Mouse (Mus musculus) neural tube, embryonic 11.5 days (tissue): ENCODE data around the gene Slc24a4. TPM values are rescaled to one million over a fixed set of nuclear protein-coding genes. Genes with fewer than 3 reads are reported as not detected.

ENCODE experiments used
- ATAC-seq: fragments of 200-750 bp; cut with Nextera tagmentation; 2 replicates; pipeline ENCODE4 v1.8.0; 2017; ENCODE audit warnings: moderate number of reproducible peaks, mild to moderate bottlenecking, moderate TSS enrichment, moderate library complexity; ENCODE audit not compliant: insufficient read depth, low FRiP score, low TSS enrichment
- DNase-seq: peaks from one replicate; pipeline ENCODE4 v3.0.0-alpha.2; 2015; ENCODE audit warnings: low spot score
- H3K27ac ChIP-seq: fragments of 300-500 bp; sonication (generic); 2 replicates; pipeline ENCODE4 v1.5.1; 2014; ENCODE audit warnings: low read depth, mild to moderate bottlenecking, low read length
- H3K27me3 ChIP-seq: fragments of 300-500 bp; sonication (generic); 2 replicates; pipeline ENCODE4 v1.6.1; 2014; ENCODE audit warnings: mild to moderate bottlenecking, low read length, mixed read lengths; ENCODE audit not compliant: control insufficient read depth, insufficient read depth
- H3K36me3 ChIP-seq: fragments of 300-500 bp; sonication (generic); 2 replicates; pipeline ENCODE4 v1.6.1; 2014; ENCODE audit warnings: mild to moderate bottlenecking, low read length, moderate library complexity, mixed read lengths; ENCODE audit not compliant: control insufficient read depth, insufficient read depth
- H3K4me1 ChIP-seq: fragments of 300-500 bp; sonication (generic); 2 replicates; pipeline ENCODE4 v1.6.1; 2014; ENCODE audit warnings: low read length, mixed read lengths; ENCODE audit not compliant: control insufficient read depth, insufficient read depth
- H3K4me2 ChIP-seq: fragments of 300-500 bp; sonication (generic); 2 replicates; pipeline ENCODE4 v1.6.1; 2014; ENCODE audit warnings: low read depth, mild to moderate bottlenecking, moderate library complexity
- H3K4me3 ChIP-seq: fragments of 300-500 bp; sonication (generic); 2 replicates; pipeline ENCODE4 v1.5.1; 2014; ENCODE audit warnings: low read depth, low read length
- H3K9ac ChIP-seq: fragments of 300-500 bp; sonication (generic); 2 replicates; pipeline ENCODE4 v1.6.1; 2014; ENCODE audit warnings: mild to moderate bottlenecking, low read length
- H3K9me3 ChIP-seq: fragments of 300-500 bp; sonication (generic); 2 replicates; pipeline ENCODE4 v1.6.1; 2016; ENCODE audit warnings: low read length; ENCODE audit not compliant: control insufficient read depth
- whole genome bisulfite sequencing: fragments of 180-500 bp; shearing (Covaris S2); extraction: QIAGEN DNeasy Blood & Tissue Kit; methylation state at CpG from one replicate; pipeline ENCODE4 v1.1.7; 2014; 5-methylcytosine and 5-hydroxymethylcytosine counted together
- polyA plus RNA-seq: library from polyadenylated mRNA; unstranded; fragments of >200 nt; fragmentation: Nextera tagmentation; extraction: Ambion mirVana; gene quantifications from 2 replicates; pipeline ENCODE4 v1.2.1, GENCODE M21; 2014

The Slc24a4 gene
- polyA plus RNA-seq, 1 experiment from 2014 or later, result 0.52 TPM

DNA sequence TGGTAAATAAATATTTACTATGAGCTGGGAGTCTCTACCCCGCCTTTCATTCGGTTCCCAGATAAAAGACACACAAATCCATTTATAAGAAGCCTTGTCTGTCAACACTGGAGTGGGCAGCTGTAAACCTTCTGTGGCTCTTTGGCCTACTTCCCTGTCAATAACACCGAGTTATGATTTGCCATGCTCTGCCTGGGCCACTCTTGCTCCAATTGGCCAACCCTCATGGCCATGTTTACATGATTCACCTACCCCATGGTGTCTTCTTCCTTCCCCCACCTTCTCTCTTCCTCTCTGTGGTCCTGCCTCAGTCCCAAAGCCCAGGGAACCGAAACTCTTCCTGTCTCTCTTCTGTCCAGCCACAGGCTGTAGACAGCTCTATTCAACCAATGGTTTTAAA lies 168.4 kb downstream of the Slc24a4 start:
- H3K9ac ChIP-seq, result no peak overlapping the region
- WGBS, result 80% methylated on average over 4 of the region's 4 CpGs
- no peak overlapping the region for H3K27ac ChIP-seq
- no peaks in the 10 kb centered on the region for H3K27me3 ChIP-seq
- no peaks in the 10 kb centered on the region for H3K9me3 ChIP-seq
- no peaks in the 10 kb centered on the region for H3K4me1 ChIP-seq
- H3K4me2 ChIP-seq, result no peak overlapping the region
- no peaks in the 10 kb centered on the region for H3K36me3 ChIP-seq
- ATAC-seq, result no peak
- DNase-seq, result no peak
- H3K4me3 ChIP-seq, result no peak overlapping the region

DNA sequence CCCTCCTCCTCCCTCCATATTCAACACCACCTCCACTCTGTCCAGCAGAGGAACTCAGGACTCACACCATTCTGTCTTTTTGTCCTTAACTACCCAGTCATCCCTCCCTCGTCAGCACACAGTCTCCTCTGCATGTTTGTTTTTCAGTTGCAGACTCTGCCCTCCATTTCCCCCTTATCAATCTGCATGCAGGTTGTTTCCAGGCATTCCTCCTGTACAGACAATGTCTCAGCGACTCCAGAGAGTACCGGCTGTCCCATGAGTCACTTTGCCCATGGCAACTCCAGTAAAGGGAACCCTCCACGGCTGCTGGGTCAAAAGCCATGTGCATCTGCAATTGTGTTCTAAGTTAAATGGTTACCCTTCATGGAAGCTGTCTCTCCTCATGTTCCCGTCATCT lies 170.7 kb downstream of the Slc24a4 start:
- no peak overlapping the region for H3K9ac ChIP-seq
- H3K4me2 ChIP-seq, result no peak overlapping the region
- DNase-seq, result no peak
- H3K27me3 ChIP-seq, result no peaks in the 10 kb centered on the region
- ATAC-seq, result no peak
- WGBS, result 74% methylated on average over 5 of the region's 5 CpGs
- H3K4me3 ChIP-seq, result no peak overlapping the region
- H3K4me1 ChIP-seq, result 0 out of 2 replicates have a peak, but pooled peaks cover 2% of the 10 kb centered on the region
- no peak overlapping the region for H3K27ac ChIP-seq
- H3K9me3 ChIP-seq, result no peaks in the 10 kb centered on the region
- H3K36me3 ChIP-seq, result no peaks in the 10 kb centered on the region

DNA sequence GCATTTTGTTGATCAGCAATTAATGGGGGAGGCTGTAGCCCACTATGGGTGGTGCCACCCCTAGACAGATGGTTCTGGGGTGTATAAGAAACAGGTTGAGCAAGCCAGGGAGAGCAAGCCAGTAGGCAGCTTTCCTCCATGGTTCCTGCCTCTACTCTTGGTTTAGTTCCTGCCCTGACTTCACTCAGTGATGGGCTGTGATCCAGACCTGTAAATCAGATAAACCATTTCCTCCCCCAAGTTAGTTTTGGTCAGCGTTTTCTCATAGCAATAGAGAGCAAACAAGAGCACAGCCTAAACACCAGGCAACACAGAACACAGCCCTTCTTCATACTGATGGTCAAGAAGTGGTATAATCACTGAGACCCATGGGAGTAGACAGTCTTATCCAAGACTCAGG lies 173.1 kb downstream of the Slc24a4 start:
- 79% methylated on average over 1 of the region's 1 CpGs for WGBS
- no peak for ATAC-seq
- no peak overlapping the region for H3K4me3 ChIP-seq
- H3K9me3 ChIP-seq, result no peaks in the 10 kb centered on the region
- DNase-seq, result no peak
- H3K9ac ChIP-seq, result no peak overlapping the region
- no peaks in the 10 kb centered on the region for H3K36me3 ChIP-seq
- H3K4me2 ChIP-seq, result no peak overlapping the region
- H3K27ac ChIP-seq, result no peak overlapping the region
- H3K27me3 ChIP-seq, result no peaks in the 10 kb centered on the region
- H3K4me1 ChIP-seq, result 0 out of 2 replicates have a peak, but pooled peaks cover 2% of the 10 kb centered on the region

DNA sequence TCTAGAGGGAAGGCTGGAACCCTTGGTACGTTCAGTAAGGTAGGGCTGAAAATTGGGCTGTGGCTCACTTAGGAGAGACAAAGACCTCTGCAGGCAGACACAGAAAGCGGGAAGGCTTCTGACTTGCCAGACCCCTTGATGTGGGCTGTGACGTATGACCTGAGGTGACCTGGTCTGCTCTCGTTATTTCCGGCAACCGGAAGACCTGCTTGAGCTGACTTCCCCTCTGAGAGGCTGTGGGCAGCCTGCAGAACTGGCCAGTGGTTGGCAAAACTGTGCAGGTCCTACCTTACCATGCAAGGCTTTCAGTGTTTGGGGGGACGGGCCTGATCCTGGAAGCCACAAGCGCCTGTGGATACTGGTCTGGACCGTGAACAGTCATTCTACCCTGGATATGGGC lies 173.8 kb downstream of the Slc24a4 start:
- DNase-seq (no peak), ATAC-seq (no peak)
- no peak overlapping the region for H3K9ac ChIP-seq
- WGBS, result 87% methylated on average over 9 of the region's 9 CpGs
- 0 out of 2 replicates have a peak, but pooled peaks cover 2% of the 10 kb centered on the region for H3K4me1 ChIP-seq
- H3K36me3 ChIP-seq, result no peaks in the 10 kb centered on the region
- no peak overlapping the region for H3K4me2 ChIP-seq
- H3K27ac ChIP-seq, result no peak overlapping the region
- no peaks in the 10 kb centered on the region for H3K27me3 ChIP-seq
- no peaks in the 10 kb centered on the region for H3K9me3 ChIP-seq
- no peak overlapping the region for H3K4me3 ChIP-seq

DNA sequence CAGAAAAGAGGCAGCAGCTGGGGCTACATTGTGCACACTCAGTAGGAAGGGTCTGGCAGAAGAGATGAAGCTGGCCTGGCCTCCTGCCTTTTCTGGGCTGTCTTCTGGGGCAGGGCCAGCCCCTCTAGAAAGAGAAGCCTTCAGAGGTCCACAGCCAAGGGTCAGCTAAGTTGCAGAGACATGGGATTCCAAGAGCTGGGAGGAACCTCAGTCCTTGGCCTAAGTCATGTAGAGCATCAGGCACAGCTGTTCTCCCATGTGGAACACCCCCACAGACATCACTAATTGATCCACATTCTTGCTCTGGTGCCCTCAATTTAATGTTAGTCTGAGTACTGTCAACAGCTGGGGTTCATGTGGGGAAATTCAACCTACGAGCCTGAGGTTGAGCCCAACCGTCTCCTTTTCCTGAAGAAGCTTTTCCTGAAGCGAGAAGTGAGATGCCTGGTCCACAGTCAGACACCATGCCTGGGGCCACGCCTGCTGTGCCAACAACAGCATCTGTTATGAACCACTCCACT lies 174.4 kb downstream of the Slc24a4 start:
- Histone ChIP-seq H3K4me2 (no peak overlapping the region), H3K27me3 (no peaks in the 10 kb centered on the region), H3K4me3 (no peak overlapping the region), H3K9ac (no peak overlapping the region), H3K36me3 (no peaks in the 10 kb centered on the region), H3K27ac (no peak overlapping the region), H3K9me3 (no peaks in the 10 kb centered on the region), H3K4me1 (0 out of 2 replicates have a peak, but pooled peaks cover 2% of the 10 kb centered on the region)
- WGBS, result 70% methylated on average over 4 of the region's 4 CpGs
- DNase-seq (no peak), ATAC-seq (no peak)

DNA sequence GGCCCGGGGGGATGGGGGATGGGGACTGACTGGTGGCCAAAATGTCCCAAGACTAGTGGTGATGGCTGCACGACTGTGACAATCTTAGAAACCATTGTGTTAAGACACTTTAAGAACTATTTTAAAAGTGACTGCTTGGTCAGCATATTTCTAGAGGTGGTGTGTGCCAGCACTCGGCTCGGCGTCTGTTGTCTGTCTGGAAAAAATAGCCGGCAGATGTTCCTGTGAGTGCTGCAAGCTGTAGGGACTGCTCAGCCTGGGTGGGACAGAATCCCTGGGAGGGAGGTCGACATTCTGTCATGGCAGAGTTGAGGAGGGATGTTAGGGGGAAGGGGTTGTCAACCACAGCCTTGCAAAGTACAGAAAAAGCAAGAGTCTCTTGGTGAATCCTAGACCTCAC lies 175.3 kb downstream of the Slc24a4 start:
- H3K4me3 ChIP-seq, result no peak overlapping the region
- no peak overlapping the region for H3K9ac ChIP-seq
- DNase-seq (no peak), ATAC-seq (no peak)
- H3K4me2 ChIP-seq, result no peak overlapping the region
- H3K4me1 ChIP-seq, result 0 out of 2 replicates have a peak, but pooled peaks cover 2% of the 10 kb centered on the region
- 40% methylated on average over 7 of the region's 7 CpGs for WGBS
- no peaks in the 10 kb centered on the region for H3K27me3 ChIP-seq
- no peaks in the 10 kb centered on the region for H3K36me3 ChIP-seq
- H3K9me3 ChIP-seq, result no peaks in the 10 kb centered on the region
- no peak overlapping the region for H3K27ac ChIP-seq

DNA sequence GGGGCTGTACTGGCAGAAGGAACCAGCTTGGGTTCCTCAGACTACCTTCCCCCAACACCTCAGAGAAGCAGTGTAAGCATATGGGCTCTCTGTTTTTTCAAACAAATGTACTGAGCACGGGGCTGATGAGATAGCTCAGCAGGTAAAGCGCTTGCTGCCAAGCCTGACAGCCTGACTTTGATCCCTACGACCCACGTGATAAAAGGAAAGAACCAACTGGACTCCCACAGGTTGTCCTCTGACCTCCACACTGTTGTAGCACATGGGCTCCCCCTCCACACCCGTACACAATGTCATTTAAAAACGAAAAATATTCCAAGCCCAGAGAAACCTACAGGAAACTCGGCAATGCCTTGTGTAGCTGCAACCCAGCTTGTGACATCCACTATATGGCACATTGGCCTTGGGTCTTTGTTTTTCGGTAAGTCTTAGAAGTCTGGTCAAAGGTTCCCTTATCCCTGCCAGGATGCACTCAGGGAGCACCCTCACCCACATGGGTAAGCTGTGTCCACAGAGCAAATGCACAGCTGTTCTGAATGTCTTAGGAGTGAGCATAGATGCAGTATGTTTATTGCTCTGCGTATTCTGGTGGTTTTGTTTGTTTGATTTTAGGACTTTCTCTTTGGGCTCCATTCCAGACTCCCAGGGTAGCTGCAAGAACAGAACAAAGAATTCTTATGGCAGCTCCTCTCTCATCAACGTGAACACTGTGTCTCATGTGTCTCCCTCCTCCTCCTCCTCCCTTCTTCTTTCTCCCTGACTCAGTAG lies 176.7 kb downstream of the Slc24a4 start:
- H3K27ac ChIP-seq, result no peak overlapping the region

DNA sequence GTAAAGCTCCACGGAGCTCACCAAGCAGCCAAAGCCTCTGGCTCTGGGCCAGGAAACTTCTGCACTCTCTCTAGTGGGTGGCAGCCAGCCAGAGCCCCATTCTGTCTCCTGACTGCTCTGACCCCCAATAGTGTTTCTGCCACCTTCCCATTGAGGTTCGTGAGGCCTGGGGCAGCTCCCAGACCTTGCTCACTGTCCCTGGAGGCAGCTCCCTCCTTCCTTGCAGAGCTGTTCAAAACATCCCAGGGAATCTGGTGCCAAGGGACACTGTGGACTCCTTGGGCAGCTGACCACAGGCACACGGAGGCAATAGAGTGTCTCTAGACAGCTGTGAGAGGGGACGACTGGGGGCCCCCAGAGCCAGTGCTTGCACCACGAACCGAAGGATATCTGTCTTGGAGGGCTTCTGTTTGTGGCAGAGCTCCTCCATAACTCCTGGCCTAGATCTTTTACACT lies 179.5 kb downstream of the Slc24a4 start:
- ATAC-seq, result no peak
- no peak overlapping the region for H3K27ac ChIP-seq

More for the DNA sequence above, 176.7 kb downstream of the Slc24a4 start:
- Histone ChIP-seq H3K4me2 (no peak overlapping the region), H3K27me3 (no peaks in the 10 kb centered on the region), H3K4me1 (0 out of 2 replicates have a peak, but pooled peaks cover 2% of the 10 kb centered on the region), H3K36me3 (no peaks in the 10 kb centered on the region), H3K9me3 (no peaks in the 10 kb centered on the region), H3K9ac (no peak overlapping the region), H3K4me3 (no peak overlapping the region)
- ATAC-seq (no peak), DNase-seq (no peak)
- WGBS, result 57% methylated on average over 10 of the region's 10 CpGs

More for the DNA sequence above, 179.5 kb downstream of the Slc24a4 start:
- H3K4me2 ChIP-seq, result no peak overlapping the region
- no peak overlapping the region for H3K4me3 ChIP-seq
- no peaks in the 10 kb centered on the region for H3K27me3 ChIP-seq
- no peaks in the 10 kb centered on the region for H3K9me3 ChIP-seq
- DNase-seq, result no peak
- WGBS, result 77% methylated on average over 6 of the region's 6 CpGs
- H3K36me3 ChIP-seq, result no peaks in the 10 kb centered on the region
- H3K9ac ChIP-seq, result no peak overlapping the region
- H3K4me1 ChIP-seq, result 0 out of 2 replicates have a peak, but pooled peaks cover 2% of the 10 kb centered on the region
